Mouse (Mus musculus) olfactory bulb, adult 2 months (tissue): Measurements from ENCODE around the gene P4hb.

Source experiments
- CTCF ChIP-seq: fragments of 200-500 bp; IDR thresholded peaks from 2 replicates; pipeline ENCODE4 v1.5.1; 2012; ENCODE audit warnings: low read depth, mild to moderate bottlenecking, low read length, moderate library complexity; ENCODE audit not compliant: insufficient read depth
- POLR2A ChIP-seq: fragments of 200-500 bp; IDR thresholded peaks from 2 replicates; pipeline ENCODE4 v1.6.1; 2012; ENCODE audit warnings: mild to moderate bottlenecking, low read depth, low read length, moderate library complexity; ENCODE audit not compliant: insufficient read depth

GRCm38 (mm10) chr11:120577211-120578023, 4.4 kb upstream of the P4hb start:
- TF ChIP-seq CTCF = no peak
- no peak for TF ChIP-seq POLR2A
